Mouse (Mus musculus) right cerebral cortex, adult 2 months (tissue): ENCODE measurements around the gene Gpha2.

ENCODE experiments used
- DNase-seq, 2 experiments: peaks; one replicate each; pipeline ENCODE4 v3.0.0; 2021 to 2022; ENCODE audit warnings: low spot score in 2 of 2

Gene Gpha2

GRCm38 (mm10) chr19:6272738-6273137, 46.6 kb downstream of the Gpha2 start:
- peak in 1 of 2 experiments; percentile 31 for DNase-seq

- no peak for DNase-seq
Observed at GRCm38 (mm10) chr19:6273592-6273991, 47.4 kb downstream of the Gpha2 start.

GRCm38 (mm10) chr19:6273998-6274608, 47.9 kb downstream of the Gpha2 start:
- DNase-seq, result no peak

GRCm38 (mm10) chr19:6275740-6276389, 49.7 kb downstream of the Gpha2 start:
- DNase-seq, result no peak

GRCm38 (mm10) chr19:6276426-6277421, 50.5 kb downstream of the Gpha2 start, which contains the start of gene Ehd1:
Gene Ehd1, plus strand, starts transcription at chr19:6276725.
- DNase-seq, result peak; percentile 92 to 96
